Mouse (Mus musculus) heart, postnatal 0 days (tissue): ENCODE data around the gene Gorasp2. TPM values are rescaled to one million over a fixed set of nuclear protein-coding genes. Genes with fewer than 3 reads are reported as not detected.
A peak's percentile ranks its signal among the peaks of the same experiment; 100 is the strongest.

Experiments used
- ATAC-seq: fragments of 200-750 bp; cut with Nextera tagmentation; 2 replicates; pipeline ENCODE4 v1.8.0; 2017; ENCODE audit warnings: low read depth, moderate number of reproducible peaks, moderate library complexity; ENCODE audit not compliant: insufficient read depth
- DNase-seq: peaks from one replicate; pipeline ENCODE4 v3.0.0-alpha.2; 2016; ENCODE audit warnings: low spot score
- H3K27ac ChIP-seq: fragments of 300-500 bp; sonication (generic); 2 replicates; pipeline ENCODE4 v1.5.1; 2014; ENCODE audit warnings: low read depth, mild to moderate bottlenecking
- H3K27me3 ChIP-seq: fragments of 300-500 bp; sonication (generic); 2 replicates; pipeline ENCODE4 v1.6.1; 2014; ENCODE audit warnings: low read length, mixed read lengths; ENCODE audit not compliant: control insufficient read depth, insufficient read depth
- H3K36me3 ChIP-seq: fragments of 300-500 bp; sonication (generic); replicated peaks from 2 replicates; pipeline ENCODE4 v1.6.1; 2014; ENCODE audit warnings: low read length, mixed read lengths; ENCODE audit not compliant: control insufficient read depth, insufficient read depth
- H3K4me1 ChIP-seq: fragments of 300-500 bp; sonication (generic); 2 replicates; pipeline ENCODE4 v1.6.1; 2014; ENCODE audit warnings: antibody characterized with exemption; ENCODE audit not compliant: control insufficient read depth, insufficient read depth
- H3K4me2 ChIP-seq: fragments of 300-500 bp; sonication (generic); 2 replicates; pipeline ENCODE4 v1.6.1; 2014; ENCODE audit warnings: low read depth, mild to moderate bottlenecking, low read length, moderate library complexity
- H3K4me3 ChIP-seq: fragments of 300-500 bp; sonication (generic); 2 replicates; pipeline ENCODE4 v1.5.1; 2014; ENCODE audit warnings: low read depth, low read length
- H3K9ac ChIP-seq: fragments of 300-500 bp; sonication (generic); replicated peaks from 2 replicates; pipeline ENCODE4 v1.6.1; 2014; ENCODE audit warnings: low read depth, low read length, mixed read lengths
- H3K9me3 ChIP-seq: fragments of 300-500 bp; sonication (generic); replicated peaks from 2 replicates; pipeline ENCODE4 v1.6.1; 2016; ENCODE audit warnings: low read length; ENCODE audit not compliant: control insufficient read depth
- CTCF ChIP-seq: IDR thresholded peaks from 2 replicates; pipeline ENCODE4 v1.5.1; 2016; ENCODE audit warnings: antibody characterized with exemption, control low read depth, low read depth
- EP300 ChIP-seq: IDR thresholded peaks from 2 replicates; pipeline ENCODE4 v1.6.1; 2016; ENCODE audit warnings: antibody characterized with exemption, low read depth
- WGBS: fragments of 180-500 bp; shearing (Covaris S2); extraction: QIAGEN DNeasy Blood & Tissue Kit; methylation state at CpG from one replicate; pipeline ENCODE4 v1.1.7; 2014; 5-methylcytosine and 5-hydroxymethylcytosine counted together
- polyA plus RNA-seq: library from polyadenylated mRNA; unstranded; fragments of >200 nt; fragmentation: Nextera tagmentation; extraction: Ambion mirVana; gene quantifications from 2 replicates; pipeline ENCODE4 v1.2.1, GENCODE M21; 2015
- total RNA-seq: library from RNA; depleted of rRNA; stranded (reverse); fragments of >200 nt; gene quantifications from 2 replicates; pipeline ENCODE4 v1.2.3, GENCODE M21; 2014; ENCODE audit warnings: low replicate concordance

Gorasp2 gene
- total and polyA plus RNA-seq, 2 experiments from 2014 or later = 79.8 to 116 TPM

GRCm38 (mm10) chr2:70620225-70620624 is 41.2 kb upstream of the Gorasp2 start:
- DNase-seq (no peak), ATAC-seq (no peak)
- Histone ChIP-seq H3K4me1 (no peaks in the 10 kb centered on the region), H3K4me3 (no peak overlapping the region), H3K4me2 (no peak overlapping the region), H3K27ac (no peak overlapping the region), H3K27me3 (no peaks in the 10 kb centered on the region), H3K36me3 (no peaks in the 10 kb centered on the region), H3K9me3 (no peaks in the 10 kb centered on the region), H3K9ac (no peak overlapping the region)
- 29% methylated on average over 6 of the region's 6 CpGs for WGBS
- no peak for TF ChIP-seq EP300
- TF ChIP-seq CTCF = peak; percentile 51

- no peak overlapping the region for H3K9ac ChIP-seq
Measured at GRCm38 (mm10) chr2:70622244-70622643, 39.1 kb upstream of the Gorasp2 start.

GRCm38 (mm10) chr2:70625761-70626160 is 35.6 kb upstream of the Gorasp2 start:
- H3K36me3 ChIP-seq = no peaks in the 10 kb centered on the region

More at GRCm38 (mm10) chr2:70622244-70622643, 39.1 kb upstream of the Gorasp2 start:
- no peak for DNase-seq
- no peaks in the 10 kb centered on the region for H3K9me3 ChIP-seq
- H3K4me2 ChIP-seq = no peak overlapping the region
- no peak for ATAC-seq
- H3K27ac ChIP-seq = no peak overlapping the region
- no peaks in the 10 kb centered on the region for H3K36me3 ChIP-seq
- H3K27me3 ChIP-seq = no peaks in the 10 kb centered on the region
- H3K4me3 ChIP-seq = no peak overlapping the region
- TF ChIP-seq EP300 (no peak), CTCF (no peak)
- WGBS = 63% methylated on average over 4 of the region's 4 CpGs
- H3K4me1 ChIP-seq = no peaks in the 10 kb centered on the region

GRCm38 (mm10) chr2:70628397-70628796 is 33.0 kb upstream of the Gorasp2 start:
- TF ChIP-seq CTCF = no peak
- no peak for TF ChIP-seq EP300
- Histone ChIP-seq H3K36me3 (no peaks in the 10 kb centered on the region), H3K9me3 (no peaks in the 10 kb centered on the region), H3K4me1 (peaks cover 8% of the 10 kb centered on the region; the same call in 1 of the 2 replicates), H3K9ac (no peak overlapping the region), H3K27ac (no peak overlapping the region), H3K4me3 (no peak overlapping the region), H3K4me2 (no peak overlapping the region), H3K27me3 (no peaks in the 10 kb centered on the region)
- DNase-seq (no peak), ATAC-seq (no peak)
- WGBS = 78% methylated on average over 12 of the region's 12 CpGs

More at GRCm38 (mm10) chr2:70625761-70626160, 35.6 kb upstream of the Gorasp2 start:
- no peaks in the 10 kb centered on the region for H3K27me3 ChIP-seq
- TF ChIP-seq CTCF (no peak), EP300 (no peak)
- no peak overlapping the region for H3K27ac ChIP-seq
- peaks cover 8% of the 10 kb centered on the region; the same call in 1 of the 2 replicates for H3K4me1 ChIP-seq
- no peak overlapping the region for H3K9ac ChIP-seq
- 0 out of 2 replicates have a peak, but pooled peaks have one; percentile 33 for ATAC-seq
- no peaks in the 10 kb centered on the region for H3K9me3 ChIP-seq
- no peak overlapping the region for H3K4me3 ChIP-seq
- no peak for DNase-seq
- H3K4me2 ChIP-seq = no peak overlapping the region
- WGBS = 42% methylated on average over 7 of the region's 7 CpGs

GRCm38 (mm10) chr2:70629339-70629761 is 32.0 kb upstream of the Gorasp2 start:
- Histone ChIP-seq H3K9me3 (no peaks in the 10 kb centered on the region), H3K36me3 (no peaks in the 10 kb centered on the region), H3K4me2 (peak overlapping the region; percentile 46), H3K4me1 (peaks cover 8% of the 10 kb centered on the region; the same call in 1 of the 2 replicates), H3K4me3 (peak overlapping the region; percentile 8; the same call in 1 of the 2 replicates), H3K27ac (no peak overlapping the region), H3K9ac (no peak overlapping the region), H3K27me3 (no peaks in the 10 kb centered on the region)
- WGBS = 19% methylated on average over 10 of the region's 10 CpGs
- peak; percentile 81 for ATAC-seq
- peak; percentile 81 for DNase-seq
- TF ChIP-seq EP300 (no peak), CTCF (no peak)

- 66% methylated on average over 3 of the region's 3 CpGs for WGBS
- H3K4me1 ChIP-seq = peaks cover 8% of the 10 kb centered on the region; the same call in 1 of the 2 replicates
- peak overlapping the region; percentile 46 for H3K4me2 ChIP-seq
- no peak overlapping the region for H3K27ac ChIP-seq
- ATAC-seq = no peak
- no peaks in the 10 kb centered on the region for H3K27me3 ChIP-seq
- no peak for TF ChIP-seq EP300
- TF ChIP-seq CTCF = no peak
- no peak for DNase-seq
- no peaks in the 10 kb centered on the region for H3K9me3 ChIP-seq
- no peak overlapping the region for H3K4me3 ChIP-seq
- no peaks in the 10 kb centered on the region for H3K36me3 ChIP-seq
- H3K9ac ChIP-seq = no peak overlapping the region
Measured at GRCm38 (mm10) chr2:70629921-70630320, 31.5 kb upstream of the Gorasp2 start.
